11 mouse cellular contexts compared by ENCODE assay signal in the genomic region with DNA sequence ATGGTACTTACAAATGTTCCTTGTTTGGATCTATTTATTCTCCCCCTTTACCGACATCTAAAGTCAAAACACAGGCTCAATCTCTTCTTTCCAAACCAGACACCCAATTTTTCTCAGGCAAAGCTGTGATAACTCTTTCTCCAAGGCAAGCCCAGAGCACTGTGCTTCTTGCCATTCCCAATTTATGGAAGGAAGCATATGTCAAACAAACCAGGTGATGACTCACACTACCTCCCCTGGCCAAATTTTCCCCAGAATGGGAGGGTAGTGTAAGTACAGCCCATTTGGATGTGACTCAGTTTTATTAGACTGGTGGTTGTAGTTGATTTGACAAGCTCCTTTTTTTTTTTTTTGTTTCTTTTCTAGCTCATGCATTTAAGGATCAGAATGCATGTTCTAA.
DNase-seq lines count a peak whose midpoint lies in the region; ATAC-seq and TF ChIP-seq lines count a peak whose summit lies in the region.
"Had no signal": no experiment of that assay in that cellular context is flagged by ENCODE, and none has a peak within 500 bp of the region (broad histone marks: within the 10 kb centered on the region; RNA-seq: fewer than 3 reads in every experiment).

No protein-coding gene starts in this region.

- peak overlapping the region; percentile 45 for H3K27ac ChIP-seq in heart, adult 2 months
- no peak overlapping the region for H3K27ac ChIP-seq in midbrain, embryonic 10.5 days (replicated peaks)
- H3K27ac ChIP-seq in liver, postnatal 0 days (ENCODE audit: low read depth), result no peak overlapping the region
- H3K27ac ChIP-seq: liver, embryonic 13.5 days had no signal

- no peak for ATAC-seq in liver, postnatal 0 days

- 36% methylated on average over 1 of the region's 1 CpGs for WGBS in heart, adult 2 months
- WGBS in midbrain, embryonic 10.5 days, result 90% methylated on average over 1 of the region's 1 CpGs
- WGBS in liver, postnatal 0 days (ENCODE audit: insufficient replicate concordance), result 79% methylated on average over 1 of the region's 1 CpGs

- H3K36me3 ChIP-seq in heart, adult 2 months (ENCODE audit: control insufficient read depth, insufficient read depth, low read length), result no peaks in the 10 kb centered on the region
- H3K36me3 ChIP-seq in midbrain, embryonic 10.5 days, result no peaks in the 10 kb centered on the region
- H3K36me3 ChIP-seq in liver, postnatal 0 days (replicated peaks; ENCODE audit: insufficient read depth, low read length), result no peaks in the 10 kb centered on the region
- H3K36me3 ChIP-seq: liver, embryonic 13.5 days had no signal

- H3K9me3 ChIP-seq in midbrain, embryonic 10.5 days (replicated peaks), result no peaks in the 10 kb centered on the region
- no peaks in the 10 kb centered on the region for H3K9me3 ChIP-seq in liver, postnatal 0 days (ENCODE audit: low read length)
- H3K9me3 ChIP-seq: liver, embryonic 13.5 days had no signal

- intact Hi-C loops in heart, adult 2 months (cut with DNase I), result no loop called here

- H3K79me2 ChIP-seq in heart, adult 2 months (replicated peaks; ENCODE audit: control insufficient read depth, insufficient read depth, low read length), result no peaks in the 10 kb centered on the region

- TF ChIP-seq POLR2A in heart, adult 2 months (IDR thresholded peaks at IDR 0.05; ENCODE audit: insufficient read depth, low read depth, low read length), result no peak

- TF ChIP-seq EP300 in heart, adult 2 months (IDR thresholded peaks at IDR 0.05; ENCODE audit: insufficient read depth, low read depth, low read length), result no peak
- TF ChIP-seq EP300 in liver, postnatal 0 days (IDR thresholded peaks at IDR 0.05; ENCODE audit: low read depth), result no peak

- no peak for TF ChIP-seq CTCF in heart, adult 2 months (IDR thresholded peaks at IDR 0.05)
- TF ChIP-seq CTCF in liver, postnatal 0 days (IDR thresholded peaks at IDR 0.05; ENCODE audit: low read depth), result no peak

- no peak overlapping the region for H3K9ac ChIP-seq in heart, adult 2 months (ENCODE audit: low read depth, low read length)
- no peak overlapping the region for H3K9ac ChIP-seq in liver, postnatal 0 days (replicated peaks)
- H3K9ac ChIP-seq: liver, embryonic 13.5 days had no signal

- no peaks in the 10 kb centered on the region for H3K4me1 ChIP-seq in heart, adult 2 months (ENCODE audit: control insufficient read depth, insufficient read depth, low read length)
- H3K4me1 ChIP-seq in midbrain, embryonic 10.5 days, result no peaks in the 10 kb centered on the region
- H3K4me1 ChIP-seq in liver, postnatal 0 days (ENCODE audit: insufficient read depth), result no peaks in the 10 kb centered on the region
- H3K4me1 ChIP-seq: liver, embryonic 13.5 days had no signal

- H3K27me3 ChIP-seq in heart, adult 2 months (ENCODE audit: control insufficient read depth, insufficient read depth, low read length), result no peaks in the 10 kb centered on the region
- no peaks in the 10 kb centered on the region for H3K27me3 ChIP-seq in midbrain, embryonic 10.5 days (ENCODE audit: low read depth, poor library complexity, severe bottlenecking)
- H3K27me3 ChIP-seq in liver, postnatal 0 days (ENCODE audit: insufficient read depth, low read length), result no peaks in the 10 kb centered on the region
- H3K27me3 ChIP-seq: liver, embryonic 13.5 days had no signal

- DNase-seq in heart, adult 2 months, result peak in 1 of 2 experiments; percentile 22
- no peak for DNase-seq in heart, adult 8-10 months (ENCODE audit: low spot score)
- DNase-seq in 3134 (ENCODE audit: extremely low read depth, insufficient read length, low spot score), result peak; percentile 59
- peak; percentile 43 for DNase-seq in Muller cell, postnatal 12 days (ENCODE audit: inconsistent ontology term)
- DNase-seq in cerebellum, adult 9-10 months, result peak; percentile 65
- no peak for DNase-seq in midbrain, embryonic 10.5 days (ENCODE audit: low spot score)
- DNase-seq in liver, postnatal 0 days, result no peak
- no peak for DNase-seq in layer of hippocampus, adult 8-10 months (ENCODE audit: low spot score in 2 of 2)
- DNase-seq: kidney, postnatal 14 days; liver, embryonic 13.5 days had no signal

- peak overlapping the region; percentile 15; the same call in 1 of the 2 replicates for H3K4me3 ChIP-seq in heart, adult 2 months
- no peak overlapping the region for H3K4me3 ChIP-seq in midbrain, embryonic 10.5 days
- H3K4me3 ChIP-seq in liver, postnatal 0 days (ENCODE audit: low read depth, low read length), result no peak overlapping the region
- H3K4me3 ChIP-seq: erythroblast, embryonic 14.5 days; liver, embryonic 13.5 days had no signal

- no peak overlapping the region for H3K4me2 ChIP-seq in liver, postnatal 0 days (ENCODE audit: low read depth, low read length)
- H3K4me2 ChIP-seq: liver, embryonic 13.5 days had no signal

Comparison
In these comparisons a context has a peak if more than half of its experiments do, and no peak if none do; other contexts are left out.
1. DNase-seq: peak in 3134 (single experiment), Muller cell, postnatal 12 days (single experiment) and cerebellum, adult 9-10 months (single experiment); none in heart, adult 8-10 months (single experiment), midbrain, embryonic 10.5 days (single experiment), liver, postnatal 0 days (single experiment) and layer of hippocampus, adult 8-10 months (0 of 2).